ENCODE assay signal across 8 mouse cellular contexts in the genomic region with DNA sequence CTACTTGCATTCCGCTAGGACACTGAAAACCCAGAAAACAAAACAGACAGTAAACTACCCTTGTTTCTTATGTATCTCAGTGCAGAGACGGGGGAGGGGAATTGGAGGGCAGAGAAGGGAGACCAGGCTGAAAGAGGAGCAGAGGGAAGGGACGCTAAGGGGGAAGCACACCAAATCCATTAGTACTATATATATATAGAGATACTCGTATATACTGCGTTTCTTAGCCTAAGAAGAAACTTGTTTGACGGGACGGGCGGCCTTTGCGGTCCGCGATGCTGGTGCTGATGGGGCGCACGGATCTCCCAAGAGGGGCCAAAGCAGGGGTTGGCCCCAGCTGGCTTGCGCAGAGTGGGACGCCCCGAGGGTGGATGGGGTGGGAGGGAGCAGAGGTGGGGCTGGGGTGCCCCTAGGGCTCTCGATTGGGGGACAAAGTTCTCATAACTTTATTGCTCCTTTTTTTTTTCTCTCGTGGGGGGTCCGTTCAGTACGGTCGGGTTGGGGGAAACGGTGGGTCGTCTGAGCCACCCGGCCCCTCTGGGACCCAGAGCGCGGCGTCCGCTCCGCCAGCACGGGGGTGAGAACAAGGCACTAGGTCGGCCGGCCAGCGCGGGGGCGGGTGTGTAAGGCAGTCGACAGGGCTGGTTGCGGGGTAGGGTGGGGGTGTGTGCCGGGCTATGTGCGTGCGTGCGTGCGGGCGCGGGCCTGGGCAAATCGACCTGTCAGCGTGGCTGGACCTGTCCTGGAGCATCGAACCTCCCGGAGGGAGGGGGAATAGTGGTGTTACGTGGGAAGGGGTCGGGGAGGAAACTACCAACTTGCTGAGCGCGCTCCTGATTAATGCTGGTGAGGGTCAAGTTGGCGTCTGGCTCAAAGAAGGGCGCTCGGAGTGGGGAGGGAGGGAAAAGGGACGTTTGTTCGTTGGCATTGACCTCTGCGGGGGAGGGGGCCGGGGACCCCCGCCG. TPM values are rescaled to one million over a fixed set of nuclear protein-coding genes. Genes with fewer than 3 reads are reported as not detected.
DNase-seq lines count a peak whose midpoint lies in the region; ATAC-seq and TF ChIP-seq lines count a peak whose summit lies in the region.

No protein-coding gene starts in this region.

- no peaks in the 10 kb centered on the region for H3K36me3 ChIP-seq in forebrain, embryonic 11.5 days (ENCODE audit: control insufficient read depth, insufficient read depth, low read length)
- no peaks in the 10 kb centered on the region for H3K36me3 ChIP-seq in hindbrain, embryonic 16.5 days (ENCODE audit: control insufficient read depth, insufficient read depth, low read length)
- H3K36me3 ChIP-seq in testis, adult 2 months (ENCODE audit: control insufficient read depth, insufficient read depth, low read length), result no peaks in the 10 kb centered on the region

- 2% methylated on average over 60 of the region's 61 CpGs for WGBS in forebrain, embryonic 11.5 days
- WGBS in hindbrain, embryonic 16.5 days, result 2% methylated on average over 57 of the region's 61 CpGs

- H3K9me3 ChIP-seq in forebrain, embryonic 11.5 days (ENCODE audit: control insufficient read depth, low read length), result no peaks in the 10 kb centered on the region
- H3K9me3 ChIP-seq in hindbrain, embryonic 16.5 days (ENCODE audit: control insufficient read depth, low read length), result no peaks in the 10 kb centered on the region

- DNase-seq in cerebellum, adult 8-10 months, result peak; percentile 29
- peak; percentile 64 to 67 for DNase-seq in B cell, adult 2 months
- DNase-seq in forebrain, embryonic 11.5 days (ENCODE audit: low spot score), result peak; percentile 75
- peak; percentile 62 for DNase-seq in lung, postnatal 36 days
- DNase-seq in ovary, postnatal 10 days (ENCODE audit: low spot score), result no peak

- TF ChIP-seq CTCF in testis, adult 2 months (IDR thresholded peaks at IDR 0.05; ENCODE audit: control insufficient read depth, insufficient read depth, insufficient replicate concordance, low read depth, low read length), result no peak

- peak overlapping the region; percentile 12 for H3K4me3 ChIP-seq in forebrain, embryonic 11.5 days (ENCODE audit: low read depth, low read length)
- peak overlapping the region; percentile 20 for H3K4me3 ChIP-seq in hindbrain, embryonic 16.5 days (ENCODE audit: low read length)
- H3K4me3 ChIP-seq in testis, adult 2 months (ENCODE audit: control insufficient read depth, low read depth, low read length), result peak overlapping the region; percentile 1

- H3K27me3 ChIP-seq in forebrain, embryonic 11.5 days (ENCODE audit: control insufficient read depth, insufficient read depth, low read length), result peaks cover 74% of the 10 kb centered on the region
- peaks cover 20% of the 10 kb centered on the region for H3K27me3 ChIP-seq in hindbrain, embryonic 16.5 days (replicated peaks; ENCODE audit: control insufficient read depth, insufficient read depth, low read length)
- no peaks in the 10 kb centered on the region; the same call in 1 of the 2 replicates for H3K27me3 ChIP-seq in testis, adult 2 months (ENCODE audit: control insufficient read depth, insufficient read depth, low read length)

- no peak overlapping the region for H3K27ac ChIP-seq in forebrain, embryonic 11.5 days (ENCODE audit: low read depth, low read length)
- peak overlapping the region; percentile 69 for H3K27ac ChIP-seq in hindbrain, embryonic 16.5 days (ENCODE audit: low read depth, low read length)
- no peak overlapping the region for H3K27ac ChIP-seq in testis, adult 2 months (ENCODE audit: control insufficient read depth, insufficient read depth, low read depth, low read length)

- TF ChIP-seq POLR2A in testis, adult 2 months (IDR thresholded peaks at IDR 0.05; ENCODE audit: control insufficient read depth, low read depth, low read length), result no peak

- H3K4me1 ChIP-seq in forebrain, embryonic 11.5 days (replicated peaks; ENCODE audit: control insufficient read depth, insufficient read depth, low read length), result peaks cover 37% of the 10 kb centered on the region
- peaks cover 33% of the 10 kb centered on the region for H3K4me1 ChIP-seq in hindbrain, embryonic 16.5 days (ENCODE audit: control insufficient read depth, insufficient read depth, low read depth, low read length)
- peaks cover 36% of the 10 kb centered on the region for H3K4me1 ChIP-seq in testis, adult 2 months (ENCODE audit: control insufficient read depth, insufficient read depth, low read length)

- H3K9ac ChIP-seq in forebrain, embryonic 11.5 days (ENCODE audit: low read length), result peak overlapping the region; percentile 35
- peak overlapping the region; percentile 51 for H3K9ac ChIP-seq in hindbrain, embryonic 16.5 days (ENCODE audit: low read depth, low read length)

- no peak for ATAC-seq in cerebellum, adult (ENCODE audit: insufficient number of reproducible peaks, low FRiP score, low TSS enrichment)
- no peak for ATAC-seq in forebrain, embryonic 11.5 days (replicated peaks; ENCODE audit: low FRiP score)
- no peak for ATAC-seq in hindbrain, embryonic 16.5 days

- peak overlapping the region; percentile 24 for H3K4me2 ChIP-seq in forebrain, embryonic 11.5 days (ENCODE audit: low read depth, low read length, severe bottlenecking)
- peak overlapping the region; percentile 45 for H3K4me2 ChIP-seq in hindbrain, embryonic 16.5 days (ENCODE audit: low read length)

RNA-seq across cellular contexts. Expression of gene Lyl1, which starts 3.9 kb away (rescaled TPM):
- polyA plus RNA-seq in forebrain, embryonic 11.5 days (2014; fragmentation: Nextera tagmentation; extraction: Ambion mirVana), result 5.0 and 5.7 TPM in 2 replicates
- 2.6 and 3.2 TPM in 2 replicates for polyA plus RNA-seq in hindbrain, embryonic 16.5 days (2015; fragmentation: Nextera tagmentation; extraction: Ambion mirVana)
- 0.93 and 1.2 TPM in 2 replicates for polyA plus RNA-seq in testis, adult 2 months (2012; rRNA removed)

RNA-seq across cellular contexts. Expression of gene Nacc1, which starts 17.5 kb away (rescaled TPM):
- polyA plus RNA-seq in forebrain, embryonic 11.5 days (2014; fragmentation: Nextera tagmentation; extraction: Ambion mirVana), result 34.6 and 37.7 TPM in 2 replicates
- 12.4 and 15.5 TPM in 2 replicates for polyA plus RNA-seq in hindbrain, embryonic 16.5 days (2015; fragmentation: Nextera tagmentation; extraction: Ambion mirVana)
- 27.5 and 28.2 TPM in 2 replicates for polyA plus RNA-seq in testis, adult 2 months (2012; rRNA removed)

RNA-seq across cellular contexts. Expression of gene G430095P16Rik, which starts 17.7 kb away (rescaled TPM):
- 3.0 and 3.1 TPM in 2 replicates for polyA plus RNA-seq in forebrain, embryonic 11.5 days (2014; fragmentation: Nextera tagmentation; extraction: Ambion mirVana)
- polyA plus RNA-seq in hindbrain, embryonic 16.5 days (2015; fragmentation: Nextera tagmentation; extraction: Ambion mirVana), result 0.82 and 0.89 TPM in 2 replicates
- polyA plus RNA-seq in testis, adult 2 months (2012; rRNA removed), result 0.32 TPM in 2 replicates

RNA-seq across cellular contexts. Expression of gene Trmt1, which starts 19.0 kb away (rescaled TPM):
- 52.7 and 72.3 TPM in 2 replicates for polyA plus RNA-seq in forebrain, embryonic 11.5 days (2014; fragmentation: Nextera tagmentation; extraction: Ambion mirVana)
- 66.8 and 71.2 TPM in 2 replicates for polyA plus RNA-seq in hindbrain, embryonic 16.5 days (2015; fragmentation: Nextera tagmentation; extraction: Ambion mirVana)
- polyA plus RNA-seq in testis, adult 2 months (2012; rRNA removed), result 131 and 161 TPM in 2 replicates

RNA-seq across cellular contexts. Expression of gene Ier2, which starts 42.5 kb away (rescaled TPM):
- 67.3 and 68.7 TPM in 2 replicates for polyA plus RNA-seq in forebrain, embryonic 11.5 days (2014; fragmentation: Nextera tagmentation; extraction: Ambion mirVana)
- 18.2 and 19.6 TPM in 2 replicates for polyA plus RNA-seq in hindbrain, embryonic 16.5 days (2015; fragmentation: Nextera tagmentation; extraction: Ambion mirVana)
- 2.1 and 2.3 TPM in 2 replicates for polyA plus RNA-seq in testis, adult 2 months (2012; rRNA removed)
